Mouse (Mus musculus) regulatory T cell (primary cell): ENCODE data around the gene Ptges.

Experiments
- in situ Hi-C: fragments of 300-600 bp; cut with MboI, MseI; formaldehyde crosslinking; loops from one replicate; pipeline ENCODE4 v1.15.1; 2025; ENCODE audit warnings: high pct_unique_total_duplicates

The Ptges gene

DNA sequence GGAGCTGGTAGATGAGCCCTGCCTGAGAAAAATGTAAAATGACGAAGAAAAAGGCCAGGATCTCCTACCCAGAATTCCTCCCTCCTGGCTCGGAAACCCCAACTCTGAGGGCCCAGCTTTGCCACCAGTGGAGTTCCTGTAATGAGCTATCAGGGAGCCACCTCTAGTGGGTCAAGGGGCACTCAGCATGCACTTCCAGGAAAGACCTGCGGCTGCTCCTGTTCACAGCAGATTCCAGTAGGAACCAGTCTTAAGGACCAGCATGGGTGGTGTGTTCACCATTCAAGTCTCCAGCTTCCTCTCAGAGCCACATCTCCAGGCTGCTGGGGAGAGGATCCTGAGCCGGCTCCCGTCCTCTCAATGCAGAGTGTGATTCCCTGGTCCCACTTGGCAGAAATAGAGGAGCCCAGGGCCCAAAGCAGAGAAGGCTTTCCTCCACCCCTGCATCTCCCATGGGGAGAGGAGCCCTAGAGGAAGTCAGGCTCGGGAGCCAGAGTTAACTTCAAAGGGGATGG lies 28.0 kb downstream of the Ptges start:
- in situ Hi-C loops, result no loop called here

DNA sequence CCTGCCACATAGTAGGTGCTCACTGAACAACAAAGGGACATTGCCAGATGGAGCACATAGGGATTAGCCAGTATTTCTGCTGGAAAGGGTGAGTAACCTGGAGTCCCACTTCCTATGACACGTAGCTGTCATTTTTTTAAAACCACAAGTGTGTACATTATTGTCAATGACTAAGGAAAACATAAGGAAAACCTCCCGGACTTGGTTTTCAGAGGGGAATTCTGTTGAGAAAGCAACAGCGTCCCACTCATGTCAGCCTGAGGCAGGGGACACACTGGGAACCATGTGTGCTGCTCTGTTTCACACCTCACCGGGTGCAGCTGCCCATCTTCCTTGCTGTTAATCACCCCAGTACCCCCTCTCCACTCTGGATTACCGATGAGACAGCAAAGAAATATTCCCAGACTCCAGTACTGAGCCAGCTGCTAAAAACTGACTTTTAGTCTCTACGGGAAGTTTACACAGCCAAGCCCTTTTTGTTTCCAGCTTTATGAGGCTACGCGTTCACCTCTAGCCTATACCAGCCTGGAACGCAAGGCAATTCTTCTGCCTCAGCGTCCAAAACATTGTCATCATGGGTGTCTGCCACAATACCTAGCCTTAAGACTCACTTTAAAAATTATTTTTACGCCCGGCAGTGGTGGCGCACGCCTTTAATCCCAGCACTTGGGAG lies 30.1 kb downstream of the Ptges start:
- in situ Hi-C loops, result no loop called here

DNA sequence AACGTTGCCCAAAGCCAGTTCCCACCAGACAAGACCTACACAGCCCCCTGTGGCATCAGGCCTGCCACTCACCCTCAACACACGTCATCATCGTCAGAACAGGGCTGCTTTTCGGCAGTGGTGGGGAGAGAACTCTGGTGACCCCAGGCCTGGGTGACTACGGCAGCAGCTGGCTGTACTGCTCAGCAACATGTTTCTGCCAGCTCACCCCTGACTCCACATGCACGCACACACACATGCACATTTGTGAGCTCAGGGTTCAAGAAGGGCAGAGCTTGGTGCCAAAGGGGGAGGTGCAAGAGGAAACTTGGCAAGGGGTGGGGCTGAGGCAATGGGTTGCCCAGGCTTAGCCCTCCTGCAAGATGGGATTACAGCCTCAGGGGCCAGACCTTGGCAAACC lies 32.4 kb downstream of the Ptges start:
- in situ Hi-C loops, result no loop called here

DNA sequence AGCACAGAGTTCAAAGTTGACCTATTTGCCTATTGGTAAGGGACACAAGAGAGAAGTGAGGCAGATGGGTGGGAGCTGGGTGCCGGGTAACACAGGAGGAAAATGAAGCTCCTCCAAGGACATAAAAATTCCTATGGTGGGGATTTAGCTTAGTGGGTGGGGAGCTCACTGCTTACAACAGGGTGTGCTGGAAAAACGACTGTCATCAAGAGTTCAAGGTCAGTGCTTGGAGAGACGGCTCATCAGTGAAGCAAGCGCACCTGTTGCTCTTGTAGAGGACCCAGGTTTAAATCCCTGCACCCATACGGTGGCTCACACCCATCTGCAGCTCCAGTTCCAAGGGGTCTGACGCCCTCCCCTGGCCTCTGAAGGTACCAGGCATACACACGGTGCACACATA lies 35.7 kb downstream of the Ptges start:
- in situ Hi-C loops, result no loop called here

DNA sequence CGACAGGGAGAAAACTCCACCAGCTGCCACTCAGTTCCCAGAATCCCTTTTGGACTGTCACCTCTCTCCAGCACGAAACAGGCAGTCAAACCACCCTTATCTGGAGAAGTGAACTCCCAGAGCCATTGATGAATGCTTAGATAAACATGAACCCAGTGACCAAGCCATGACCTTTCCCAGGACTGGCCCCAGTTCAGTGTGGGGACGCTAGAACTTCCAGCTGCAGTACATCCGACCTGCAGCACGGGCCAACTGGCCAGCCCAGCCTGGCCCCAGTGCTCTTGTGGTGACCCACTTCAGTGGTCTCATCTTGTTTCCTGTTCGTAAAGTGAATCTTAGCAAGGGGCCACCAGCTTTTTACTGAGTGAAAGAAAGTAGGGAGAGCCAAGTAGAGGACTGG lies 36.3 kb downstream of the Ptges start:
- in situ Hi-C loops, result no loop called here

DNA sequence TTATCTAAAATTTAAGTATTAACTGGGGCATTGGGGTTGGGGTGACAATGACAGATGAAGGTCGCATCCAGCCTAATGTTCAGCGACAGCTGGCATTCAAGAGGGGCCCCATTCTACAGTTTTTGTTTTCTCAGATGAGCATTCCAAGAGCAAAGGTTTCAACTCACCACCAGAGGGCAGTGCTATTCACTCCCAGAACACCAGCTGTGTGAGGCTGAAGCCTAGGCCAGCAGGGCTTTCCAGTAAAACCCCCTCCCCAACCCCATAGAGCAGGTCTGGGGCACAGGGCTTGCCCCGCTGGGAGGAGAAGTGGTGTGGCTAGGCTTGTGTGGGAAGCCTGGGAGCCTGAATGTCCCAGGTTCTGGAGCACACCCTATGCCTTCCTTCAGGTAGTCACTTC lies 38.7 kb downstream of the Ptges start:
- in situ Hi-C loops, result no loop called here

DNA sequence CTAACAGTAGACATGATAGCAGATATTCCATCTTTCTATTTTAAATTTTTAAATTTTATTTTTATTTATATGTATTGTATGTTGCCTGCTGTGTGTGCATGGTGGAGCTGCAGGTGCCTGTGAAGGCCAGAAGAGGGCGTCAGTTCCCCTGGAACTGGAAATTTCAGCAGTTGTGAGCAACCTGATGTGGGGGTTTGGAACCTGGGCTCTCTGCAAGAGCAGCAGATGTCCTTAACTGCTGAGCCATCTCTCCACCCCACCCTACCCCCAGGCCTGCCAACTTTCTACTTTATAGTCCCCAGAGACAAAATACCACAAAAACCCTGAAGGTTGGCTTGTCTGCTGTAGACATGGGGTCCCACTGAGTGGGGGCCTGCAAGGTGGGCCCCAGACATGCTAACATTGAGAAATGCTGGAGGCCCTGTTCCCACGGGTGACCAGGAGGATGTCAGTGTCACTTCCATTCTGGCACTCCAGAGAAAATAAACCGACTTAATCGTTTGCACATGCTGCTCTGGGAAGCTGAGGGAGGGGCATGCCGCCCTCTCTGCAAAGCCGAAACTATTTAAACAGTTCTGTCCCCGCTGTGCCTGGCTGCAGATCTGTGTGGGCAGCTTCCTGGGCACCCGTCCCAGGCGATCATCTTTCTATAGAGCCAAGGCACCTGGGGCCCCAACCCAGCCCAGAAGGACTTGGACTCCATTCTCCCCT lies 44.1 kb downstream of the Ptges start:
- in situ Hi-C loops, result no loop called here

DNA sequence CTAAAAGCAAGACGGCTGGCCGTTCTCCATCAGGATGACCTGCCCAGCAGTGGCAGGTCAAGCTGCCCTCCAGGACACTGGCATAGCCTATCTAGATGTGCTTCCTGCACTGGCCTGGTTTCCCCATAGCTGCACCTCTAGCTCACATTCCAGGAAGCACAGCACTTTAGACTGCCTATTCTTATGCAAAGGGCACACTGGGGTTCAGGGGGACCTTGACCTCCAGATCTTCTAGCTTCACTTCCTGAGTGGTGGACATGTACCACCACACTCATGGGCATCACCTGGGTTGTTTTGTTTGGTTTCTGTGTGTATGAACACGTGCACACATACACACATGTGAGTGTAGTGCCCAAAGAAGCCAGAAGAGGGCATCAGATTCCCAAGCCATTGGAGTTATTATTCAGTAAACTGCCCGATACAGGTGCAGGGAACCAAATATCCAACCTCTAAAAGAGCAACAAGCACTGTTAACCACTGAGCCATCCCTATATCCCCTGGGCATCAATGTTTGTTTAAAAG lies 44.8 kb downstream of the Ptges start:
- in situ Hi-C loops, result no loop called here

DNA sequence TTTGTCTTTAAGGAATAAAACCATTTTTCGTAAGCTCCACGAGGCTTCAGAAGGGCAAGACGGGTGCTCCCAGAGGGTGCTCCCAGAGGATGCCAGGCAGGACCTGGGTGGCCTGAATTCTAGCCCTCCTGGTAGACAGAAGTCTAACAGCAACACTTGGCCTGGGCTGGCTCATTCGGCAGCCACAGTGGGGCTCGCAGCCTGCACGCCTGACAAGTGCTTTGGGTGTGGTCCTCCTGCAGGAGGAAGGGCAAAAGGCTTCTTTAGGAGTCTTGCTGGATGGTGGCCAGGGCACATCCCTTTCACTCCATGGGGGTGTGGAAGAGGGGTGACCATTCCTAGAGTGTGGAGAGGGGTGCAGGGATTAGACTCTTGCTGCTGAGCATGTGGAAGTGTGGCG lies 48.4 kb downstream of the Ptges start:
- in situ Hi-C loops, result no loop called here

DNA sequence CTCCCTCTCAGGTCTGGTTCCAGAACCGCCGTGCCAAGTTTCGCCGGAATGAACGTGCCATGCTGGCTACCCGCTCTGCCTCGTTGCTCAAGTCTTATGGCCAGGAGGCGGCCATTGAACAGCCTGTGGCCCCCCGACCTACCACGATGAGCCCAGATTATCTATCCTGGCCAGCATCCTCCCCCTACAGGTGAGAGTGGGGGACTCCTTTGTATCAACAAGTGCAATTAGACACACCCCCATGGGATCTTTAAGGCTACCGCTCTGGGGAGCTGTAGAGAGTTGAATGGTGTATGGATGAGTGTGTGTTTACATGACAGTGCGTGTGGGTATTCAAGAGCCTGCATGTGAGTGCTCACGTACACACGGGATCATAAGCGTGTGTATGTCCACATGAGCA lies 50.2 kb downstream of the Ptges start:
- in situ Hi-C loops, result no loop called here

DNA sequence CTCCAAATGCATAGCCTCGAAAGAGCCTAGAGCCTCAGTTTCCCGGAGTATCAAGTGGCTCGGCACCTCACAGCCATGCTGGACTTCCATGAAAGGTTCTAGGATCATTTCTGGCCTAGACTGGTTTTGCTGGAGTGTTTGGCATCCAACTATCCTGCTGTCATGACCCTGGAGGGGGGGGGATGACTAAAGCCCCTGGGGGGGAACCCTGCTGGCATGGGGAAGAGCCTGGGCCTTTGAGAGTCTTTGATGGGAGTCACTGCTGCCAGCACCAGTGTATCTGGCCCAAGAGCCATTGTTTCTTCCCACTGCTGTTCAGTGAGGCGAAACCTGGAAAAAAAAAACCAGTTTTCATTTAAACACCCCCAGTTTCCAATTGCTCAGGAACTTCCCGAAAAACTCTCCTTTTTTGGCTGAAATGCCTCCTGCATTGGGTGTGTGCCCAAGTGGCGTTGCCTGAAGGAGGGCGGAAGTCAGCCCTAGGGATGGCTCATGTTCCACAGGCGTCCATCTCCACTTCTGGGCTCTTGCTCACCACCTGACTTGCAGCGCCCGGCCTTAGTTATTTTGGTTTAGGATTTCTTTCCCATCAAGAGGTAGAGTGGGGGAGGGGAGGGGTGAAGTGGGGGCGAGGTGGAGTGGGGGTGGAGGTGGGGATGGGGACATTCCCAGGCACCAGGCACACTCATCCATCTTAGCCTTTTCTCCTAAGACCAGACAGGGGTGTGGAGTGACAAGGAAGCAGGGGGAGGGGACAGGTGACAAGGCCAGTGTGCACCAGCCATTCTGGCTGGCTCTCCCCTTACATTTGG lies 53.8 kb downstream of the Ptges start:
- in situ Hi-C loops, result no loop called here

DNA sequence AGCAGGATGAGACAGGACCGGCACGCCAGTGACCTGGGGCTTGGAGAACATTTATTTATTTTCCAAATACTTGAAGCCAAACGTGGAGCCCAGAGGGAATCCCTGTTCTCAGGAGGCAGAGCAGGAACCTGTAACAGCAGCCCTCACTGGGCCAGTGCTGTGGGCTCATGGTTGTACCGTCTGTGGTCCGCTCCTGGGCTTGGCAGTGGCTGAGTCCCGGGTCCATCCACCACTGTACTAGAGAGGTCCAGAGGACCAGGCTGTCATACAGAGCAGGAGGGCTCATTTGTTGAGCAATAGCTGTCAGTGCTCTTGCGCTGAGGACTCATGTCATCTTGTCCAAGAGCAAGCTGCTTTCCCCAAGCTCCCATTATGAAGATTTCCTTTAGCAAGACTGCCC lies 54.6 kb downstream of the Ptges start:
- in situ Hi-C loops, result no loop called here

DNA sequence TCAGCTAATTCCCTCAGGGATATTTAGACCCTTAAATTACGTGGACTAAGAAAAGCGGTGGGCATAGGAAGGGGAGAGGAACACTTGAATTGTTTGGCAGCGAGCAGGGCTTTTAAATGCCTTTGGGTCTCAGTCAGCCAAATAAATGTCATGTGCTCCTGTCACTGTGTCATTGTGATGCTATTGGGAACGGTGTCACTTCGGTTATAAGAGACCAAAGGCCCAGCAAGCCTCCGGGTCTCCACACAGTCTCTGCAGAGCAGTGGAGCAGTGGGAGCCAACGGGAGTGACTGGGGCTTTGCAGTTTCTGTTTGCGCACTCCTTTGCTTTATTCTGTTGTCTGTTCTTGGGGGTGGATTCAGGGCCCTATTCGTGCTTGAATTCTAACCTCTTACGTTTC lies 55.2 kb downstream of the Ptges start:
- in situ Hi-C loops, result no loop called here

DNA sequence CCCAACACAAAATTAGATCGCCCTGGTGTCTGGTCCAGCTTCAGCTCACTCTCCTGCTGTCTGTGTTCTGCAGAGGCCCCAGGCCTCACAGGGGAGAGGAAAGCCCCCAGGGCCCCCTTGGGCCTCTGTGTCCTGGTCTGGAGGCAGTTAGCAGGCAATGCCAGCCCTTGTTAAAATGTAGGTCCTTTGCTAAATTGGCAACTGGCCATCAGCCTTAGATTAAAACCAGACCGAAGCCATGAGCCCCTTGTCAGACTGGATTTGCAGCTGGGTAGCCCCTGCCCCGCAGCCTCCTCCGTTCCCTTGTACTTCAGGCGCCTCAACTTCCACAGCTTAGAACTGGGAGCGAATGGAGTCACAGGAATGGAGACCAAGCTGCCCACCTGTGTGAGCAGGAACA lies 57.0 kb downstream of the Ptges start:
- in situ Hi-C loops, result no loop called here

DNA sequence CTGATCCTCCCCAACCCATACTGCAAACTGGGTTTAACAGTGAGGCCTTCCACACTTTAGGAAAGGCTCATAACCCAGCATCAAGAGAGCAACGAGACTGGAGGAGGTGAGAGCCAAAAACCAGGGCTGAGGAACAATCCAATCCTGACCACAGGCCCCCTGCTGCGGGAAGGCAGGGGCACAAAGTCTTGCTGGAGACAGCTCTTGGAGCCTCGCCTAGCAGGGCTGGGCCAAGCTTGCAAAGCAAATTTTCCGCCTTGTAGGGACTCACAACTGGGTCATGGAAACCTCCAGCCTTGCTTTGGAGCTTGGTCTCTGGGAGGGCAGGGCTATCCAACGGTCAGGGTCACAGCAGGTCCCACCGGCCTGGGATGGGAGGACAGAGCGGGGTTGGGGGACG lies 58.8 kb downstream of the Ptges start:
- in situ Hi-C loops, result no loop called here

DNA sequence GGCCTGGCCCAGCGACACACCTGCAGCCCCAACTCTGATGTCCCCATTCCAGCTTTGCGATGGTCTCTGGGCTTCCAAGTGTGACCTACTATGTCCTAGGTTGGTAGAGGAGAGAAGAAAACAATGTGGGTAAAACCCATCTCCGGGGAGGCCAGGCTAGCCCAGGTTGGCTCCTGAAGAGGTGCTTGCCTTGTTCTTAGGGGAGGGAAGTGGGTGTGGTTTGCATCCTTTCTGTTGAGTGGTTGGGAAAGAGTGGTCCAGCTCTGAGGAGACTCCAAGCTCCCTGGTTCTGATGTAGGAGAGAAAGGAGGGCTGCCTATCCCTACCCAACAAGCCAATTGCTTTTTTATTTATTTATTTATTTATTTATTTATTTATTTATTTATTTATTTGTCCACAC lies 64.2 kb downstream of the Ptges start:
- in situ Hi-C loops, result no loop called here

DNA sequence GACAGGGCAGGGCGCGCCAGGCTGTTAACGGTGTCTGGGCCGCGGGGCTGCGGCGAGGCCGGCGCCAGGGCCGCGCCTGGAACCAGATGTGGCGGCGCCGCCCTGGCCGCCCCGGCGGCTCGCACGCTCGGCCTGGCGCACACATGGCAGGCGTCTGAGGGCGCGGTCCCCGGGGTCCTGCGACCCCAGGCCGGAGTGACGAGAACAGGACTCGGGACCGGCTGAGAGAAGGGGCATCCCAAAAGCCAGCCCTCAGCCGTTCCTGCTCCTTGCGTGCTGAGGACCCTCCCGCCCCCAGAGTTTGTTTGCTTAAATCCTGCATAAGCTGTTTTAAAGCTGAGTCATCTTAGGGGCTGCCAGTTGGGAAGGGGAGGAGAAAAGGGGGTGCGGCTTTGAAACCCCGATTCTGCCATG lies 64.7 kb downstream of the Ptges start:
- in situ Hi-C loops, result no loop called here

DNA sequence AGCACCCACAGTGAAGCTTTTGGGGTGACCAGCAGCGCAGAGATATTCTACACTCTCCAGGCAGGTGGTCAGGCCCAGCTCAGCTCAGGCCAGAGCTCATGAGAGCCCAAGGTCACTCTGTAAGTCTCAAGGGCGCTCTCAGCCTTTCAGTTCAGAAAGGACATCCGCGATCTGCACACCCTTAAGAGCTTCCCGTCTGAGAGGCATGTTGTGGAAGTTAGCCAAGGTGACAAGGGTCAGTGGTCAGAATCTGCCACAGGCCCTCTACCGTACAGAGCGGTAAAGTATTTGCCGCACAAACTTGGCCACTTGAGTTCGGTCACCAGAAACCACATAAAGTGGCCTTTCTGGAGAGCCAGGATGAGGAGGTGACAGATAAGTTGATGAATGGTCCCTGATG lies 66.1 kb downstream of the Ptges start:
- in situ Hi-C loops, result no loop called here

DNA sequence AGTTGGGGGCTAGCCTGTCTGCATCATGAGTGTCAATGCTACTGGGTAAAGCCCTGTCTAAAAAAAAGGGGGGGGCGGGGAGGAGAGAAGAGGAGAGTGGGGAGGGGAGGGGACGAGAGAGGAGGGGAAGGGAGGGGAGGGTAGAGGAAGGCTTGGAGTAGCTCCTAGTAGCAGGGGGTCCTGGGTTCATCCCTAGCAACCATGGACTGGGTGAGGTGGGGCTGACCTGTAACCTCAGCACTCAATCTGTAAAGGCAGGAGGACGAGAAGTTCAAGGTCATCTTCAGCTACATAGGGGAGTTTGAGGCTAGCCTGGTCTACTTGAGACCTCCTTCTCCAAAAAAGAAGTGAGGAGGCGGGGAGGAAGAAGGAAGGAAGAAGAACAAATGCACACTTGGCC lies 67.6 kb downstream of the Ptges start:
- in situ Hi-C loops, result no loop called here

DNA sequence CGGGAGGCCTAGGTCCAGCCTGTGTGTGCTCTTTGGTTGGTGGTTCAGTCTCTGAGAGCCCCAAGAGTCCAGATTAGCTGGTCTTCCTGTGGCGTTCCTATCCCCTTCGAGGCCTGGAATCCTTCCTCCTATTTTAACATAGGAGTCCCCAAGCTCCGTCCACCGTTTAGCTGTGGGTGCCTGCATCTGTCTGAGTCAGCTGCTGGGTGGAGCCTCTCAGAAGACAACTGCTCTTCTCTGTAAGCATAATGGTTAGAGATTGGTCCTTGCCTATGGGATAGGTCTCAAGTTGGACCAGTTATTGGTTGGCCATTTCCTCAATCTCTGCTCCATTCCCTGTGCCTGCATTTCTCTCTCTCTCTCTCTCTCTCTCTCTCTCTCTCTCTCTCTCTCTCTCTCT lies 69.9 kb downstream of the Ptges start:
- in situ Hi-C loops, result no loop called here

DNA sequence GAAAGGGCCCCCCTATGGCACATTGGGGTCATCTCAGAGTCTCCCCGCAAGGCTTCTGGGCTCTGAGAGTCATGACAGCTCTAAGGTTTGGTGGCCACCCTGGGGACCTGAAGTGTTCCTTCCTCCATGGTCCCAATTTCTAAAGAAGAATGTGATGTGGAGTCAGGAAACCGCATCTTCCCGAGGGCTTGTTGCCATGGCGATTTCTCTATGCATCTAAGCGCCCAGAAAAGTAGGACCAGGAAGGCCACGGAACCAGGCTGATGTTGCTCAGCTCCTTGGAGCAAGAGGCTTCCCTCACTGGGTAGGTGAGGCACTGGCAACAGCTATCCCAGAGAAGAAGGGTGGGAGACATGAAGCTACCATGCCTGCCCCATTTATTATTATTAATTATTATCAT lies 72.6 kb downstream of the Ptges start:
- in situ Hi-C loops, result no loop called here

DNA sequence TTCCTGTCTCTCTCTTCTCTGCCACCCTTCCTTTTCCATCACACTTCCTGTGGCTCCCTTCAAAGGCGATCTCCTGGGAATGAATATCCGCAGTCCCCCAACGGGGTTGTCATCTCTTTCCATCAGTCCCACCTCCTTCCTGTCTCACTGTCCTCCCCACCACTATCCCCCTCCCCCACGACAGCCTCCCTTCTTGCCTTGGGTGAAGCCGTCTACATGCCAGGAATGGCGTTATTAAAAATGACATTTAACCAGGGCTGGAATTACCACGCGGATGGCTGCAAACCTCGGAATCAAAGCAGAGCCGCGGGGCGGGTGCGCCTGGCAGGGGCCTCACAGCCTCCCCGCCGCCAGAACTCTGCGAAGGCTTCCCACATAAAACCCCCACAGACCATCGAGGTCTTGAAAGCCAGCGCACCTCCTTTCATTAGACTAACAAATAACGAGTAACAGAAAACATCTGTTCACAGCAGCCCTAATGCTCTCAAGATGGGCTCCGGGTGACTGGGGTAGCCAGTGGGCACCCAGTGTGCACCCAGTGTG lies 76.8 kb downstream of the Ptges start:
- in situ Hi-C loops, result no loop called here
